8 mouse cellular contexts compared by ENCODE assay signal in genomic region chrX:143518168-143518901, GRCm38 (mm10). TPM values are rescaled to one million over a fixed set of nuclear protein-coding genes. Genes with fewer than 3 reads are reported as not detected.
A peak's percentile ranks its signal among the peaks of the same experiment; 100 is the strongest.
DNase-seq lines count a peak whose midpoint lies in the region; ATAC-seq and TF ChIP-seq lines count a peak whose summit lies in the region.

TSS of gene Pak3 (plus strand) at chrX:143518591.

- H3K4me3 ChIP-seq in liver, postnatal 0 days (ENCODE audit: low read depth, low read length) = no peak within 1 kb of the TSS
- peak within 1 kb of the TSS; percentile 37 for H3K4me3 ChIP-seq in neural tube, embryonic 11.5 days (ENCODE audit: low read depth, low read length)

- no peak for ATAC-seq in liver, postnatal 0 days
- ATAC-seq in frontal cortex, adult (ENCODE audit: low TSS enrichment) = peak; percentile 89
- ATAC-seq in neural tube, embryonic 11.5 days (ENCODE audit: insufficient read depth, low FRiP score, low TSS enrichment) = peak; percentile 80
- ATAC-seq in erythroblast, adult 5-6 weeks (replicated peaks; ENCODE audit: low FRiP score, poor library complexity, severe bottlenecking) = no peak

- DNase-seq in liver = peak; percentile 2
- no peak for DNase-seq in liver, postnatal 0 days
- peak; percentile 1 for DNase-seq in cerebellum, adult 8-10 months
- peak; percentile 30 for DNase-seq in left cerebral cortex, adult 11 months (ENCODE audit: low spot score)
- DNase-seq in neural tube, embryonic 11.5 days (ENCODE audit: low spot score) = peak; percentile 55
- no peak for DNase-seq in natural killer cell, adult 2 months (ENCODE audit: low spot score in 2 of 2)

- WGBS in liver, postnatal 0 days (ENCODE audit: insufficient replicate concordance) = 18% methylated on average over 21 of the region's 23 CpGs
- 14% methylated on average over 23 of the region's 23 CpGs for WGBS in neural tube, embryonic 11.5 days

- no peak within 1 kb of the TSS for H3K4me2 ChIP-seq in liver, postnatal 0 days (ENCODE audit: low read depth, low read length)
- H3K4me2 ChIP-seq in neural tube, embryonic 11.5 days (ENCODE audit: low read depth) = peak within 1 kb of the TSS; percentile 46

- H3K36me3 ChIP-seq in liver, postnatal 0 days (replicated peaks; ENCODE audit: insufficient read depth, low read length) = no peaks in the 10 kb centered on the region
- no peaks in the 10 kb centered on the region for H3K36me3 ChIP-seq in neural tube, embryonic 11.5 days (ENCODE audit: control insufficient read depth, insufficient read depth, low read length)

- H3K9ac ChIP-seq in liver, postnatal 0 days (replicated peaks) = no peak within 1 kb of the TSS
- H3K9ac ChIP-seq in neural tube, embryonic 11.5 days (ENCODE audit: low read length) = peak within 1 kb of the TSS; percentile 67

- no peak for TF ChIP-seq EP300 in liver, postnatal 0 days (IDR thresholded peaks at IDR 0.05; ENCODE audit: low read depth)

- no peaks in the 10 kb centered on the region for H3K9me3 ChIP-seq in liver, postnatal 0 days (ENCODE audit: low read length)
- H3K9me3 ChIP-seq in neural tube, embryonic 11.5 days (ENCODE audit: control insufficient read depth, low read length) = no peaks in the 10 kb centered on the region

- no peak within 1 kb of the TSS for H3K27ac ChIP-seq in liver, postnatal 0 days (ENCODE audit: low read depth)
- H3K27ac ChIP-seq in neural tube, embryonic 11.5 days (ENCODE audit: low read depth, low read length) = 0 out of 2 replicates have a peak within 1 kb of the TSS, but pooled peaks have one; percentile 34

- H3K27me3 ChIP-seq in liver, postnatal 0 days (ENCODE audit: insufficient read depth, low read length) = peaks cover 7% of the 10 kb centered on the region; the same call in 1 of the 2 replicates
- 0 out of 2 replicates have a peak, but pooled peaks cover 5% of the 10 kb centered on the region for H3K27me3 ChIP-seq in neural tube, embryonic 11.5 days (ENCODE audit: control insufficient read depth, insufficient read depth, low read length)

- TF ChIP-seq CTCF in liver, postnatal 0 days (IDR thresholded peaks at IDR 0.05; ENCODE audit: low read depth) = no peak

- H3K4me1 ChIP-seq in liver, postnatal 0 days (ENCODE audit: insufficient read depth) = no peaks in the 10 kb centered on the region
- H3K4me1 ChIP-seq in neural tube, embryonic 11.5 days (ENCODE audit: control insufficient read depth, insufficient read depth, low read length) = no peaks in the 10 kb centered on the region

RNA-seq across cellular contexts. Expression of gene Pak3, which starts in this region (rescaled TPM):
- 0.04 and 0.06 TPM in 2 replicates for polyA plus RNA-seq in liver, postnatal 0 days (2015; fragmentation: Nextera tagmentation; extraction: Ambion mirVana)
- 41.0 and 41.7 TPM in 2 replicates for polyA plus RNA-seq in neural tube, embryonic 11.5 days (2014; fragmentation: Nextera tagmentation; extraction: Ambion mirVana)
- total RNA-seq in erythroblast, adult 5-6 weeks (2015; ENCODE audit: low replicate concordance) = not detected in 2 replicates
- 0.34 TPM in 1 of 2 replicates, not detected in the other for total RNA-seq in erythroblast, adult 5-6 weeks (2017; ENCODE audit: low replicate concordance)

Comparison
In these comparisons a context has a peak if more than half of its experiments do, and no peak if none do; other contexts are left out.
1. RNA of gene Pak3 (polyA plus RNA-seq): 41.0 to 41.7 TPM in neural tube, embryonic 11.5 days; 0.04 to 0.06 TPM in liver, postnatal 0 days; every median in the first group is over 10 times any median in the second.
2. DNase-seq: peak in liver (single experiment), cerebellum, adult 8-10 months (single experiment), left cerebral cortex, adult 11 months (single experiment) and neural tube, embryonic 11.5 days (single experiment); none in liver, postnatal 0 days (single experiment) and natural killer cell, adult 2 months (0 of 2).
3. ATAC-seq: peak in frontal cortex, adult (single experiment) and neural tube, embryonic 11.5 days (single experiment); none in liver, postnatal 0 days (single experiment) and erythroblast, adult 5-6 weeks (single experiment).